Mouse (Mus musculus) limb, embryonic 13.5 days (tissue): Measurements from ENCODE around the gene Ubb. TPM values are rescaled to one million over a fixed set of nuclear protein-coding genes. Genes with fewer than 3 reads are reported as not detected.

ENCODE experiments used
- ATAC-seq: fragments of 200-750 bp; cut with Nextera tagmentation; 2 replicates; pipeline ENCODE4 v1.8.0; 2017; ENCODE audit warnings: low read depth, moderate number of reproducible peaks, moderate TSS enrichment; ENCODE audit not compliant: low FRiP score
- H3K27ac ChIP-seq: fragments of 300-500 bp; sonication (generic); 2 replicates; pipeline ENCODE4 v1.5.1; 2015; ENCODE audit warnings: inconsistent platforms, mild to moderate bottlenecking, moderate library complexity
- H3K27me3 ChIP-seq: fragments of 300-500 bp; sonication (generic); 2 replicates; pipeline ENCODE4 v1.6.1; 2015; ENCODE audit warnings: mild to moderate bottlenecking, inconsistent platforms
- H3K36me3 ChIP-seq: fragments of 300-500 bp; sonication (generic); 2 replicates; pipeline ENCODE4 v1.6.1; 2015; ENCODE audit warnings: inconsistent platforms, mild to moderate bottlenecking, moderate library complexity
- H3K4me1 ChIP-seq: fragments of 300-500 bp; sonication (generic); 2 replicates; pipeline ENCODE4 v1.6.1; 2015; ENCODE audit warnings: inconsistent platforms
- H3K4me2 ChIP-seq: fragments of 300-500 bp; sonication (generic); replicated peaks from 2 replicates; pipeline ENCODE4 v1.6.1; 2015; ENCODE audit warnings: inconsistent platforms, mild to moderate bottlenecking, moderate library complexity
- H3K4me3 ChIP-seq: fragments of 300-500 bp; sonication (generic); 2 replicates; pipeline ENCODE4 v1.5.1; 2015; ENCODE audit warnings: moderate library complexity, mild to moderate bottlenecking, inconsistent platforms
- H3K9ac ChIP-seq: fragments of 300-500 bp; sonication (generic); 2 replicates; pipeline ENCODE4 v1.6.1; 2015; ENCODE audit warnings: mild to moderate bottlenecking, inconsistent platforms
- H3K9me3 ChIP-seq: fragments of 300-500 bp; sonication (generic); 2 replicates; pipeline ENCODE4 v1.6.1; 2016; ENCODE audit warnings: inconsistent platforms
- WGBS: fragments of 180-500 bp; shearing (Covaris S2); methylation state at CpG from one replicate; pipeline ENCODE4 v1.1.7; 2015; 5-methylcytosine and 5-hydroxymethylcytosine counted together
- polyA plus RNA-seq: library from polyadenylated mRNA; unstranded; fragments of >200 nt; fragmentation: Nextera tagmentation; extraction: Ambion mirVana; gene quantifications from 2 replicates; pipeline ENCODE4 v1.2.1, GENCODE M21; 2015

The Ubb gene
- polyA plus RNA-seq, 1 experiment from 2014 or later, result 3,843 TPM

- H3K4me2 ChIP-seq, result no peak overlapping the region
- H3K36me3 ChIP-seq, result no peaks in the 10 kb centered on the region; the same call in 1 of the 2 replicates
- H3K27ac ChIP-seq, result no peak overlapping the region
- WGBS, result 85% methylated on average over 4 of the region's 4 CpGs
- H3K4me3 ChIP-seq, result no peak overlapping the region
- ATAC-seq, result no peak
- H3K27me3 ChIP-seq, result no peaks in the 10 kb centered on the region
- H3K9me3 ChIP-seq, result no peaks in the 10 kb centered on the region
- H3K9ac ChIP-seq, result 0 out of 2 replicates have a peak overlapping the region, but pooled peaks have one; percentile 31
- H3K4me1 ChIP-seq, result 0 out of 2 replicates have a peak, but pooled peaks cover 3% of the 10 kb centered on the region
These were observed 47.6 kb downstream of the Ubb start for GRCm38 (mm10) chr11:62598571-62598970.

GRCm38 (mm10) chr11:62601732-62602618, 51.0 kb downstream of the Ubb start:
- peaks cover 31% of the 10 kb centered on the region for H3K4me1 ChIP-seq
- 10% methylated on average over 17 of the region's 17 CpGs for WGBS
- H3K36me3 ChIP-seq, result peaks cover 31% of the 10 kb centered on the region
- H3K4me2 ChIP-seq, result peak overlapping the region; percentile 65
- H3K9ac ChIP-seq, result peak overlapping the region; percentile 99
- peak overlapping the region; percentile 90 for H3K27ac ChIP-seq
- H3K9me3 ChIP-seq, result no peaks in the 10 kb centered on the region
- peak overlapping the region; percentile 90 for H3K4me3 ChIP-seq
- ATAC-seq, result no peak; the same call in 1 of the 2 replicates
- H3K27me3 ChIP-seq, result no peaks in the 10 kb centered on the region

Other genes starting within 250 kb of the Ubb start
- gene Pigl, start 92.7 kb upstream of the Ubb start, polyA plus RNA-seq, result 8.9 and 9.6 TPM in 2 replicates
- 170 and 173 TPM in 2 replicates for gene Ncor1, start 92.6 kb upstream of the Ubb start, polyA plus RNA-seq
- 23.6 and 26.8 TPM in 2 replicates for gene Cenpv, start 11.9 kb upstream of the Ubb start, polyA plus RNA-seq
- gene Trpv2, start 23.3 kb downstream of the Ubb start, polyA plus RNA-seq, result 1.4 and 2.4 TPM in 2 replicates
- 14.9 and 15.5 TPM in 2 replicates for gene Lrrc75a, start 97.4 kb downstream of the Ubb start, polyA plus RNA-seq
- 68.2 and 69.4 TPM in 2 replicates for gene Mmgt2, start 97.5 kb downstream of the Ubb start, polyA plus RNA-seq
- 14.4 and 15.1 TPM in 2 replicates for gene Zfp287, start 180.7 kb downstream of the Ubb start, polyA plus RNA-seq
- not detected in 2 replicates for gene Gm10428, start 201.9 kb downstream of the Ubb start, polyA plus RNA-seq
- gene Zfp286, start 238.3 kb downstream of the Ubb start, polyA plus RNA-seq, result 37.7 and 37.8 TPM in 2 replicates